Mouse (Mus musculus) lung, embryonic 16.5 days (tissue): ENCODE results near the gene Zmynd15. TPM values are rescaled to one million over a fixed set of nuclear protein-coding genes. Genes with fewer than 3 reads are reported as not detected.

Experiments used
- ATAC-seq: fragments of 200-750 bp; cut with Nextera tagmentation; 2 replicates; pipeline ENCODE4 v1.8.0; 2017; ENCODE audit warnings: low read depth, mild to moderate bottlenecking, moderate library complexity
- H3K27ac ChIP-seq: fragments of 300-500 bp; sonication (generic); 2 replicates; pipeline ENCODE4 v1.5.1; 2014; ENCODE audit warnings: mild to moderate bottlenecking, control low read depth, low read length
- H3K27me3 ChIP-seq: fragments of 300-500 bp; sonication (generic); 2 replicates; pipeline ENCODE4 v1.6.1; 2014; ENCODE audit warnings: low read depth, low read length, mixed read lengths; ENCODE audit not compliant: control insufficient read depth, insufficient read depth
- H3K36me3 ChIP-seq: fragments of 300-500 bp; sonication (generic); 2 replicates; pipeline ENCODE4 v1.6.1; 2014; ENCODE audit warnings: low read length; ENCODE audit not compliant: control insufficient read depth, insufficient read depth
- H3K4me1 ChIP-seq: fragments of 300-500 bp; sonication (generic); replicated peaks from 2 replicates; pipeline ENCODE4 v1.6.1; 2014; ENCODE audit warnings: low read length, mixed read lengths; ENCODE audit not compliant: control insufficient read depth, insufficient read depth
- H3K4me2 ChIP-seq: fragments of 300-500 bp; sonication (generic); 2 replicates; pipeline ENCODE4 v1.6.1; 2014; ENCODE audit warnings: low read depth, low read length, control low read depth
- H3K4me3 ChIP-seq: fragments of 300-500 bp; sonication (generic); 2 replicates; pipeline ENCODE4 v1.5.1; 2014; ENCODE audit warnings: mild to moderate bottlenecking, low read length, control low read depth
- H3K9ac ChIP-seq: fragments of 300-500 bp; sonication (generic); 2 replicates; pipeline ENCODE4 v1.6.1; 2014; ENCODE audit warnings: low read length, control low read depth
- H3K9me3 ChIP-seq: fragments of 300-500 bp; sonication (generic); 2 replicates; pipeline ENCODE4 v1.6.1; 2016; ENCODE audit warnings: low read length; ENCODE audit not compliant: control insufficient read depth
- WGBS: fragments of 180-500 bp; shearing (Covaris S2); extraction: QIAGEN DNeasy Blood & Tissue Kit; methylation state at CpG from one replicate; pipeline ENCODE4 v1.1.7; 2014; 5-methylcytosine and 5-hydroxymethylcytosine counted together
- polyA plus RNA-seq: library from polyadenylated mRNA; unstranded; fragments of >200 nt; fragmentation: Nextera tagmentation; extraction: Ambion mirVana; gene quantifications from 2 replicates; pipeline ENCODE4 v1.2.1, GENCODE M21; 2015

The Zmynd15 gene
- polyA plus RNA-seq, 1 experiment from 2014 or later: 0.48 TPM

GRCm38 (mm10) chr11:70432048-70432894 lies 27.0 kb upstream of the Zmynd15 start, which contains the start of gene Arrb2:
Gene Arrb2 (plus strand): TSS chr11:70432635.
- peak; percentile 97 for ATAC-seq
- H3K27me3 ChIP-seq: no peaks in the 10 kb centered on the region

GRCm38 (mm10) chr11:70432895-70433568 lies 26.2 kb upstream of the Zmynd15 start:
- Histone ChIP-seq H3K4me1 (peaks cover 14% of the 10 kb centered on the region), H3K9me3 (no peaks in the 10 kb centered on the region), H3K36me3 (peaks cover 6% of the 10 kb centered on the region), H3K4me3 (peak overlapping the region; percentile 86), H3K9ac (peak overlapping the region; percentile 88), H3K4me2 (peak overlapping the region; percentile 89), H3K27ac (peak overlapping the region; percentile 86; the same call in 1 of the 2 replicates), H3K27me3 (no peaks in the 10 kb centered on the region)
- peak; percentile 26 for ATAC-seq
- 6% methylated on average over 15 of the region's 15 CpGs for WGBS

More at GRCm38 (mm10) chr11:70432048-70432894, 27.0 kb upstream of the Zmynd15 start, which contains the start of gene Arrb2:
- Histone ChIP-seq H3K4me3 (peak within 1 kb of the TSS; percentile 86), H3K4me1 (peaks cover 14% of the 10 kb centered on the region), H3K4me2 (peak within 1 kb of the TSS; percentile 89), H3K36me3 (peaks cover 4% of the 10 kb centered on the region), H3K27ac (peak within 1 kb of the TSS; percentile 86), H3K9me3 (no peaks in the 10 kb centered on the region), H3K9ac (peak within 1 kb of the TSS; percentile 88)
- WGBS: under 1% methylated on average over 75 of the region's 75 CpGs

- ATAC-seq: no peak
- Histone ChIP-seq H3K4me3 (peak overlapping the region; percentile 86), H3K36me3 (peaks cover 7% of the 10 kb centered on the region), H3K27me3 (no peaks in the 10 kb centered on the region), H3K4me1 (peaks cover 14% of the 10 kb centered on the region), H3K27ac (no peak overlapping the region), H3K9ac (peak overlapping the region; percentile 88; the same call in 1 of the 2 replicates), H3K4me2 (peak overlapping the region; percentile 89), H3K9me3 (no peaks in the 10 kb centered on the region)
- 50% methylated on average over 1 of the region's 1 CpGs for WGBS
These were observed 25.7 kb upstream of the Zmynd15 start for GRCm38 (mm10) chr11:70433569-70433943.

GRCm38 (mm10) chr11:70433951-70434350 lies 25.3 kb upstream of the Zmynd15 start:
- no peak for ATAC-seq
- H3K4me2 ChIP-seq: peak overlapping the region; percentile 89; the same call in 1 of the 2 replicates
- H3K27ac ChIP-seq: no peak overlapping the region
- peak overlapping the region; percentile 86; the same call in 1 of the 2 replicates for H3K4me3 ChIP-seq
- H3K36me3 ChIP-seq: peaks cover 7% of the 10 kb centered on the region
- H3K9ac ChIP-seq: no peak overlapping the region
- WGBS: 89% methylated on average over 3 of the region's 3 CpGs
- no peaks in the 10 kb centered on the region for H3K27me3 ChIP-seq
- H3K9me3 ChIP-seq: no peaks in the 10 kb centered on the region
- peaks cover 14% of the 10 kb centered on the region for H3K4me1 ChIP-seq

GRCm38 (mm10) chr11:70435476-70435875 lies 23.8 kb upstream of the Zmynd15 start:
- Histone ChIP-seq H3K27me3 (no peaks in the 10 kb centered on the region), H3K36me3 (peaks cover 13% of the 10 kb centered on the region), H3K9ac (no peak overlapping the region), H3K4me3 (no peak overlapping the region), H3K9me3 (no peaks in the 10 kb centered on the region), H3K4me2 (no peak overlapping the region), H3K27ac (no peak overlapping the region), H3K4me1 (peaks cover 14% of the 10 kb centered on the region)
- ATAC-seq: no peak
- WGBS: 66% methylated on average over 5 of the region's 5 CpGs

GRCm38 (mm10) chr11:70437426-70437825 lies 21.8 kb upstream of the Zmynd15 start:
- no peak overlapping the region for H3K4me3 ChIP-seq
- H3K9me3 ChIP-seq: no peaks in the 10 kb centered on the region
- H3K4me2 ChIP-seq: no peak overlapping the region
- H3K27ac ChIP-seq: no peak overlapping the region
- WGBS: 71% methylated on average over 6 of the region's 6 CpGs
- H3K4me1 ChIP-seq: peaks cover 12% of the 10 kb centered on the region
- H3K9ac ChIP-seq: no peak overlapping the region
- H3K27me3 ChIP-seq: no peaks in the 10 kb centered on the region
- no peak for ATAC-seq
- H3K36me3 ChIP-seq: peaks cover 13% of the 10 kb centered on the region

GRCm38 (mm10) chr11:70438728-70439374 lies 20.4 kb upstream of the Zmynd15 start:
- H3K9ac ChIP-seq: no peak overlapping the region
- no peak for ATAC-seq
- peaks cover 1% of the 10 kb centered on the region for H3K4me1 ChIP-seq
- no peak overlapping the region for H3K4me2 ChIP-seq
- 81% methylated on average over 7 of the region's 7 CpGs for WGBS
- no peaks in the 10 kb centered on the region for H3K9me3 ChIP-seq
- H3K27ac ChIP-seq: no peak overlapping the region
- H3K27me3 ChIP-seq: no peaks in the 10 kb centered on the region
- H3K4me3 ChIP-seq: no peak overlapping the region
- peaks cover 13% of the 10 kb centered on the region for H3K36me3 ChIP-seq

- Histone ChIP-seq H3K9ac (no peak overlapping the region), H3K9me3 (no peaks in the 10 kb centered on the region), H3K27ac (no peak overlapping the region), H3K36me3 (peaks cover 13% of the 10 kb centered on the region), H3K4me1 (no peaks in the 10 kb centered on the region), H3K27me3 (no peaks in the 10 kb centered on the region), H3K4me2 (no peak overlapping the region), H3K4me3 (no peak overlapping the region)
- ATAC-seq: no peak
- WGBS: 51% methylated on average over 4 of the region's 4 CpGs
These were observed 18.6 kb upstream of the Zmynd15 start for GRCm38 (mm10) chr11:70440637-70441036.

- WGBS: 92% methylated on average over 7 of the region's 7 CpGs
- peaks cover 11% of the 10 kb centered on the region for H3K36me3 ChIP-seq
- no peak overlapping the region for H3K27ac ChIP-seq
- ATAC-seq: no peak
- H3K4me2 ChIP-seq: no peak overlapping the region
- H3K4me3 ChIP-seq: no peak overlapping the region
- no peaks in the 10 kb centered on the region for H3K27me3 ChIP-seq
- H3K9ac ChIP-seq: no peak overlapping the region
- H3K4me1 ChIP-seq: no peaks in the 10 kb centered on the region
- no peaks in the 10 kb centered on the region for H3K9me3 ChIP-seq
These were observed 17.4 kb upstream of the Zmynd15 start for GRCm38 (mm10) chr11:70441882-70442281.
